Mouse (Mus musculus): ENCODE measurements around the gene Pitpnc1. TPM values are rescaled to one million over a fixed set of nuclear protein-coding genes. Genes with fewer than 3 reads are reported as not detected.

Pitpnc1 gene
- polyA plus RNA-seq, 1 experiment from 2014 or later = 15.7 TPM

DNA sequence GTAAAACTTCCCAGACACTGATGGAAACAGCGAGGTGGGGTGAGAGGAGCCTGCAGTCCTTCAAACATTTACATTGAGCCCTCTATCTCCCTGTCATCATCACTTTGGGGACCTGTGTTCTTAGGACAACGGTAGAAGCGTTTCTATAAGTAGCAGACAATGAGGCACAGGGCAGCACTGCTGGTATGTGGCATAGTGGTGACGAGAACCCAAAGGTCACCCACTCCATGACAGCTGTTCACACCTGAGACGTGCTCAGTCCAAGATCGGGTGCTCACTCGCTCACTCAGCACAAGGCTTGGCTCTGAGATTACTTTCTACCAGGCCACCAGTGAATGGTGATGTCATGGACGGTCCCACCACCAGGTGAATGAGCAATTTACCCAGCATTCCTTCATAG, 286.7 kb downstream of the Pitpnc1 start:
- WGBS = 89% methylated on average over 8 of the region's 8 CpGs
- peaks cover 55% of the 10 kb centered on the region for H3K36me3 ChIP-seq (ENCODE audit: control insufficient read depth, insufficient read depth, low read length)
- H3K9me3 ChIP-seq (ENCODE audit: control insufficient read depth, low read depth, low read length) = no peaks in the 10 kb centered on the region
- H3K27me3 ChIP-seq (ENCODE audit: control insufficient read depth, insufficient read depth, low read length) = no peaks in the 10 kb centered on the region
- H3K4me2 ChIP-seq (replicated peaks; ENCODE audit: low read depth, low read length) = no peak overlapping the region
- H3K4me3 ChIP-seq (ENCODE audit: low read depth, low read length) = no peak overlapping the region
- H3K4me1 ChIP-seq (ENCODE audit: control insufficient read depth, insufficient read depth, low read length) = peaks cover 5% of the 10 kb centered on the region
- no peak overlapping the region for H3K9ac ChIP-seq (replicated peaks; ENCODE audit: low read depth, low read length)
- ATAC-seq (ENCODE audit: insufficient number of reproducible peaks, insufficient read depth, low FRiP score, low read depth) = no peak
- no peak overlapping the region for H3K27ac ChIP-seq (ENCODE audit: low read length)

DNA sequence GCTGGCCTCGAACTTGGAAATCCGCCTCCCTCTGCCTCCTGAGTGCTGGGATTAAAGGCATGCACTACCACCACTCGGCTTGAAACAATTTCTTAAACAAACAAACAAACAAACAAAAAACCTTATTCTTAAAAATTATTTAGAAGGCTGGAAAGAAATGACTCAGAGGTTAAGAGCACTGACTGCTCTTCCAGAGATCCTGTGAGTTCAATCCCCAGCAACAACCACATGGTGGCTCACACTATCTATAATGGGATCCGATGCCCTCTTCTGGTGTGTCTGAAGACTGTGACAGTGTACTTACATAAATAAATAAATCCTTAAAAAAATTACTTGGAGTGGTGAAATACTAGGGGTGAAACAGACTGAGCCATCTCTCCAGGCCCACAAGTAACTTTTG, 309.3 kb downstream of the Pitpnc1 start:
- Histone ChIP-seq H3K4me3 (ENCODE audit: low read depth, low read length) (no peak overlapping the region), H3K9ac (replicated peaks; ENCODE audit: low read depth, low read length) (no peak overlapping the region), H3K9me3 (ENCODE audit: control insufficient read depth, low read depth, low read length) (no peaks in the 10 kb centered on the region), H3K4me1 (ENCODE audit: control insufficient read depth, insufficient read depth, low read length) (no peaks in the 10 kb centered on the region), H3K27ac (ENCODE audit: low read length) (no peak overlapping the region), H3K4me2 (replicated peaks; ENCODE audit: low read depth, low read length) (no peak overlapping the region), H3K36me3 (ENCODE audit: control insufficient read depth, insufficient read depth, low read length) (peaks cover 3% of the 10 kb centered on the region; the same call in 1 of the 2 replicates), H3K27me3 (ENCODE audit: control insufficient read depth, insufficient read depth, low read length) (no peaks in the 10 kb centered on the region)
- no peak for ATAC-seq (ENCODE audit: insufficient number of reproducible peaks, insufficient read depth, low FRiP score, low read depth)
- 77% methylated on average over 4 of the region's 4 CpGs for WGBS

DNA sequence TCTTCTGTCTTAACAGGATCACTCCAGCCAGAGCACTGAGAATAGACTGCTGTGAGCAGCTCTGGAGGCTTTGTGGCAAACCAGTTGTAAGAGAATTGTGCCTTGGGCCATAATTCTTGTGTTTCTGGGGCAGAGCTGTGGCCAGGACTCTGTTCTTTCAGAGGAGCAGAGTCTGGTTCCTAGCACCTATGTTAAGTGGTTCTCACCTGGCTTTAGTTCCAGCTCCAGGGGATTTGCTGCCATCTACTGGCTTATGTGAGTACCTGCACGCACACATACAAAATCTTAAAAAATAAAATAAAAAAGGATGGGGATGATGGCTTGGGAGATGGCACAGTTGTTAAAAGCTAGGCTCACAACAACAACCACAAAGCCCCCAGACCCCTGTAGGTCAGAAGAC, 311.5 kb downstream of the Pitpnc1 start:
- no peak overlapping the region for H3K4me3 ChIP-seq (ENCODE audit: low read depth, low read length)
- no peak overlapping the region for H3K4me2 ChIP-seq (replicated peaks; ENCODE audit: low read depth, low read length)
- no peaks in the 10 kb centered on the region for H3K4me1 ChIP-seq (ENCODE audit: control insufficient read depth, insufficient read depth, low read length)
- H3K9ac ChIP-seq (replicated peaks; ENCODE audit: low read depth, low read length) = no peak overlapping the region
- no peaks in the 10 kb centered on the region for H3K36me3 ChIP-seq (ENCODE audit: control insufficient read depth, insufficient read depth, low read length)
- H3K9me3 ChIP-seq (ENCODE audit: control insufficient read depth, low read depth, low read length) = no peaks in the 10 kb centered on the region
- no peak for ATAC-seq (ENCODE audit: insufficient number of reproducible peaks, insufficient read depth, low FRiP score, low read depth)
- no peak overlapping the region for H3K27ac ChIP-seq (ENCODE audit: low read length)
- WGBS = 52% methylated on average over 1 of the region's 1 CpGs
- H3K27me3 ChIP-seq (ENCODE audit: control insufficient read depth, insufficient read depth, low read length) = no peaks in the 10 kb centered on the region

Other genes starting within 250 kb of the Pitpnc1 start
- 158 and 182 TPM in 2 replicates for gene Psmd12, start 8.8 kb upstream of the Pitpnc1 start, polyA plus RNA-seq (2014; fragmentation: Nextera tagmentation; extraction: Ambion mirVana)
- 25.1 and 26.7 TPM in 2 replicates for gene Helz, start 77.2 kb upstream of the Pitpnc1 start, polyA plus RNA-seq (2014; fragmentation: Nextera tagmentation; extraction: Ambion mirVana)
- not detected in 2 replicates for gene Cacng1, start 245.8 kb upstream of the Pitpnc1 start, polyA plus RNA-seq (2014; fragmentation: Nextera tagmentation; extraction: Ambion mirVana)

Data from stomach, embryonic 14.5 days (tissue).